Mouse (Mus musculus) left cerebral cortex, adult 18-20 months (tissue): ENCODE measurements around the gene Gm15217. TPM values are rescaled to one million over a fixed set of nuclear protein-coding genes. Genes with fewer than 3 reads are reported as not detected.

Experiments
- DNase-seq, 2 experiments: peaks; one replicate each; pipeline ENCODE4 v3.0.0; 2021 to 2022; ENCODE audit warnings: low spot score in 2 of 2, mixed read lengths in 1 of 2
- long read RNA-seq, 2 experiments: library from polyadenylated mRNA; stranded (forward); transcript quantifications; one replicate each; pipeline ENCODE4 v2.0.0; 2021
- total RNA-seq, 2 experiments: library from RNA; stranded (reverse); gene quantifications; 2 replicates each; pipeline ENCODE4 v1.2.3; 2021

The Gm15217 gene
- not detected for total RNA-seq
- long read RNA-seq, experiment 1: 0 reads
- long read RNA-seq, experiment 2: 0 reads

GRCm38 (mm10) chr14:46379285-46379684, at the start of gene Gm15217:
Gene Gm15217, plus strand, starts transcription at chr14:46379414.
- DNase-seq: no peak

DNA sequence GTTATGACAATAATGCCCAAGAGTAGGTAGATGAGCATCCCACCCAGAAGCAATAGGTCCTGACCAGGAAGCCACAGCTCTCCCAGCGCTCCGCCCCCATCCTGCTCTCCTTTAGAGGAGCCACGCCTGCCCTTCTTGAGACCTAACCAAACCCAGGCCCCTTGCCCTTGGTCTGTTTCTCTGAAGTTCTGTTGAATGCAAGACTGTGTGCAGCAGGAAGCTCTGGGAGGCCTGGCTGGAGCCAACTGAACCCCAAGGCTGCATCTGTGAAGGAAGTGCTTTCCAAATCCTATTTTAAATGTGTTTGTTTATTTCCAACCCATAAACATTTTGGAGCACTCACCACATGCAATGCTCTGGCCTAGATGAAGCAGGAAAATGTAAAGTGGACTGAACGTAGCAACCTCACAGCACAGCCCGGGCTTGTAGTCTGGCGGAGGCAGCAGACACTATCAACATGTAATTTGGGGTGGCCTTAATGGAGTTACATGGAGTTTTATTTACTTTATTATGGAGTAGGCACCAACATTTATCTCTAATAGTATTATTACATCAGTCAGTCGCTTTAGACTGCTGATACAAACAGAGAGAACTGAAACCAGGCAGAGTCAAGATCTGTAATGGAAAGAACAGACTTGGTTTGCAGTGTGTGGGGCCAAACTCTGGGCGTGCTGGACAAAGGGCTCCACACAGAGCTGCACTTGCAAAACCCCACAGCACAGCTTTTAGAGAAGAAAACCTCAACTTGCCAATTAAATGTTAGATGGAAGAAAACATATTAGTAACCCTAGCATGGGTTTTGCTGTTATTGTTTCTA, 45.6 kb upstream of the Gm15217 start:
- DNase-seq: no peak

DNA sequence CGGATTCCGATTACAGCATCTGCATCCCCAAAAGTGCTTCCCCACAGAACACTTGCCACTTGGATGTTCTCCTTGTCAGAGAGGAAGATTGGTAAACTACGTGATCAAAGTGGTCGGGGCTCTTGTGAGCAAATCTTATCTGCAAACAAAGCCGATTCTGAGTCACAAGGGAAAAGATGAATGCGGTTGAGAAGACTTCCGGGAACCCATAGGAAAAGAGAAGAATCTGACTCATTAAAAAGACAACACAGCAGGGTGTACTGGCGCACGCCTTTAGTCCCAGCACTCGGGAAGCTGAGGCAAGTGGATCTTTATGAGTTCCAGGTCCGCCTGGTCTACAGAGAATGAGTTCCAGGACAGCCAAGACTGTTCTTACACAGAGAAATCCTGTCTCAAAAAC, 40.4 kb upstream of the Gm15217 start:
- no peak for DNase-seq

DNA sequence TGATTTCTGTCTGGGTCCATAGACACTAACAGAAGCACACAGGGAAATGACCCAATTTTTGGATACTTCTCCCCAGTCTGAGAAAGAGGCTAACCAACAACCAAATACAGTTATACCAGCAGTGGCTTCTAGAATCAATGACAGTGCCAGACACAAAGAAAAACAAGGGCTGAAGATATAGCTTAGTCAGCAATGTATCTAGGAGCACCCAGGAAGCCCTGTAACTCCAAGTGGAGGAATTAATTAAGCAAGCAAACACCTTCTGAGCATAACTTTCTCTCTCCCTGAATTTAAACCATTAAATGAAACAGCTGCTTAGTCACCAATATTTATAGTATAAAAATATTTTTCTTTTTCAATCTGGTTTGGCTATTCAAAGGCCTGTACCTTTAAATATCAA, 34.5 kb upstream of the Gm15217 start:
- DNase-seq: no peak

DNA sequence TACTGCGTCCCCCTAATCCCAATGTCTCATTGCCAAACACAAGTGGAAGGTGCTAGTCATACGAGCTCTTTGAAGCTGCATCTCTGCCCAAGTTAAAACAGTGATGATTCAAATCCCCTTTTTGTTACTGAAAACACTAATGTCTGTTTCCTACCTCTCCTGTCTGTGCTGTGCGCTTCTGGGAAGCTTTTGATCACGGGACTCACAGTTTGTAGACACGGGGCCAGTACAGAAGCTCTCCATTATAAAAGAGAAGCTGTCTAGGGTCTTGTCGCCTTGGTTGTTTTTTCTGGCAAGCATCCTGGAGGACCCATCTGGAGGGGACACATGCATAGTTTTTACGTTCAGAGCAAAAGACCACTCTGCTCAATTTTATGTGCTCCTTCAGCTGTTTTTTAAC, 21.9 kb upstream of the Gm15217 start:
- no peak for DNase-seq

GRCm38 (mm10) chr14:46357696-46358095, 21.5 kb upstream of the Gm15217 start:
- DNase-seq: no peak

DNA sequence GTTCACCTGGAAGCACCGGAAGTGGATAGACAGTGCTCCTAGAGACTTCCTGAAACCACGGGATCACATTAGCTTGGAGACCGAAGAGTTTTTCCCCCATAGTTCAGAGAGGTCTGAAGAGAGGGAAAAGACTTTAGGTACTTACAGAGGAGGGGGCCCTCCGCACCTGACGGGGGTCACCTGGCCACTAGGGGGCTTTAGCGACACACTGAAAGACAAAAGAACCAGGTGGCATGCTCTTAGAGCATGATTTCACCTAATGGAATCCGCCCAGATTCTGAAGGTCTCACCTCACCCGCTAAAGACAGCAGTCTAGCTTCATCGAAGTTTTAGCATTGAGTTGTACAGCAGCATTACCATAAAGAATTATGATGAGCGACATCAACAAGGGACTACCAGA, 16.0 kb upstream of the Gm15217 start:
- no peak for DNase-seq

- DNase-seq: no peak
Observed at GRCm38 (mm10) chr14:46372452-46372851, 6.8 kb upstream of the Gm15217 start.

DNA sequence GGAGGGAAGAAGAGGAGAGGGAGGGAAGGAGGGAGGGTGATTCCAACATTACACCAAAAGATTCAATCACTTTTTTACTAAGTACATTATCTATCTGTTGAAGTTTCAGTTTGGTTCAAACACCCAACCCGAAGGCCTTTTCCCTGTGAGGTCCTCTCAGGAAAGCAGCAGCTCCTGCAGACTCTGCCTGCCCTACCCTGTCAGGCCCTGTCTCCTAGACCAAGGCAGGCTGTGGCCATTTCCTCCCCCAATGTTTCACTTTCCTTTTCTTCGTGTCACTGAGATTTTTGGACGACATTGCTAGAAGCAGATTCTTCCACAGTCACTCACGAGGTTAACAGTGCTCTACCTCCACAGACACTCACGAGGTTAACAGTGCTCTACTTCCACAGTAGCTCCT, 3.4 kb upstream of the Gm15217 start:
- DNase-seq: no peak

DNA sequence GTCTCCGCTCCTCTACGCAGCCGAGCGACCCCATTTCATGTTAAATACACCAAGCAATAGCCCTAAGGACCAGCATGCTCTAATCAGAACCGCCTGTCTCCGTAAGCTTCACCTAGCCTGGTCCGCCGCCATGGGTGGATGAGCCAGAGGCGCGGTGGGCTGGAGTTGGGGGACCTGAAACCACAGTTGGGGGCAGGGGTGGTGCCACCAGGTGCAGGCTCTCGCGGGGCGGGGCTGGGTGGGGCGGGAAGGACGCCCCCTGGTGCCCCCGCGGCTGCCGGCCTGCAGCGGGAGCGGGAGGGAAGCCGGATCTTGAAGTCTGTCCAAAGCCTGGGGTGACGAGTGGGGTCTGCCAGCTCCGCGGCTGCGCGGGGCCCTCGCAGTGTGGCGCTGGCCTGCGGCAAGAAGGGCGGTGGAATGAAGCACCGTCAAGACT, 1.1 kb downstream of the Gm15217 start:
- no peak for DNase-seq

- no peak for DNase-seq
Observed at GRCm38 (mm10) chr14:46381457-46381856, 2.2 kb downstream of the Gm15217 start.

- DNase-seq: no peak
Observed at GRCm38 (mm10) chr14:46384946-46385691, 5.9 kb downstream of the Gm15217 start.

DNA sequence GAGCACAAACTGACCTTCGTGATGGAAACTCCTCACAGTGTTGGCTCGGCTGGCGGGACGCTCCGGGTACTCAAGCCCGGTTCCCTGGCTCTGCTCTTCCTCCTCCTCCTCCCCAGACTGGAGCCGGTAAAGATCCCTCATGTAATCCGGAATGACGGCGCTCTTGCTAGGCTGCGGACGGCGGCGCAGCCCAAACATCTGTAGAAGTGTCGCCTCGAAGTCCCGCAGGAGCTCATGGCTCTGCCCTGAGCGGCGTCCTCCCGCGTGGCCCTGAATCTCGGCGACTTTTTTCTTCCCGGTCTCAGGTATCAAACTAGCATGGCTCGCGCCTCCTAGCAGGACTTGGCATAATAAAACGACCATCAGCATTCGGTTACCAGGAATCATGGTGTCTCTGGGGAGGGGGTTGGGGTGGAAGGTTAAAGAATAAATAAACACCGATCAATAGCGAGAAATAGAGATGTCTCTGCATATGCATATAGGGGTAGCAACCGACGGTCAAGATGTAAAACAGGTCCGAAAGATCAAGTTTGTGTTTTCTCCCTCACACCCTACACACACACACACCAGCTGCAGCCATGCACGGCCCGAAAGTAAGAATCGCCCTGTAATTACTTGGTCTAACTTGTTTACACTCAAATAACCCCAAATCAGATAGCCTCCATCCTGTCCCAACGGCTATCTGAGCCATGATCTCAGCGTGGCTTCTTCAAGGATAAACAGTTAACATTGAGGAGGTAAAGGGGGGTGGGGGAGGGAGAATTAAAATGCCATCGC, 6.7 kb downstream of the Gm15217 start:
- no peak for DNase-seq

- DNase-seq: no peak
Observed at GRCm38 (mm10) chr14:46386478-46387356, 7.5 kb downstream of the Gm15217 start.

DNA sequence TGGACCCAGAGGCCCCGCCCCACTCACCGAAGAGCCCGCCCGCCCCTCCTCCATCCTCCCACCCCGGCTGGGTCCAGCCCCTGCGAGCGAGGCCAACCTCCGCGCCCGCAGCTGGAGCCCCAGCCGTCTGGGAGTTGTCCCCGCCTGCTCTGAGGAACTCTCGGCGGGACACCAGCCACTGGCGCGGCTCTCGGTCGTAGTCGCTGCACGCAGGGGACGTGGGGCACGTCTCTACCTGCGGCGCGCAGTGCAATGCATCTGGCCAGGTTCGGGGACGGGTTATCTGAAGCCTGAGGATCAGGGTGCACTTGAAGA, 8.1 kb downstream of the Gm15217 start:
- DNase-seq: no peak

DNA sequence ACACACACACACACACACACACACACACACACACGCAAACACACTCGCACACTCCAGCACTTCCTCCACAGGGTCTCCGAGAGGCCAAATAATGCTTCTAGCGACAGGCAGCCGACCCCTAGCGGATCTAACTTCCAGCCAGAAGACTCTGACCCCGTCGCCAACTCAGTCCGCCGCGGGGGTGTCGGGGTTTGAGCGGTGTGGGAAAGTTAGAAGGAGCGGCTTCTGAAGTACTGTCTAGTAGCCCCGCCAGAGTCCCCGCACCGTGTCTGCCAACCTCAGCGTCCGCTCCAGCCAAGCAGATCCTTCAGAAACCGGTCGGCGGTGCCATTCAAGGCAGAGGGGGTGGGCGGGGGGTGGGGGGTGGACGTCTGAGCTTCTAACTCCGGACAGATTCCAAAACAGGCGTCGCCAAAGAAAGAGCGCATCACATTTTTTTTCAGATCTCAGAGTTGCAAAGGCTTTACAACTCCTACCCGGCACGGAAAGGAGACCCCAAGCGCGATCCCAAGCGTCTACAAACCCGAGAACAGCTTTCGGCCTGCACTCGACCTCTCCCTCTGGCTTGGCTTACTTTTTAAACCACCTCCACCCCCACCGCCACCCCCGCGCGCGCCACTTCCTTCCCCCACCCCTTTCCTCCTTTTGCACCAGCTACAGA, 8.7 kb downstream of the Gm15217 start:
- DNase-seq: no peak

GRCm38 (mm10) chr14:46388636-46389035, 9.4 kb downstream of the Gm15217 start:
- no peak for DNase-seq

DNA sequence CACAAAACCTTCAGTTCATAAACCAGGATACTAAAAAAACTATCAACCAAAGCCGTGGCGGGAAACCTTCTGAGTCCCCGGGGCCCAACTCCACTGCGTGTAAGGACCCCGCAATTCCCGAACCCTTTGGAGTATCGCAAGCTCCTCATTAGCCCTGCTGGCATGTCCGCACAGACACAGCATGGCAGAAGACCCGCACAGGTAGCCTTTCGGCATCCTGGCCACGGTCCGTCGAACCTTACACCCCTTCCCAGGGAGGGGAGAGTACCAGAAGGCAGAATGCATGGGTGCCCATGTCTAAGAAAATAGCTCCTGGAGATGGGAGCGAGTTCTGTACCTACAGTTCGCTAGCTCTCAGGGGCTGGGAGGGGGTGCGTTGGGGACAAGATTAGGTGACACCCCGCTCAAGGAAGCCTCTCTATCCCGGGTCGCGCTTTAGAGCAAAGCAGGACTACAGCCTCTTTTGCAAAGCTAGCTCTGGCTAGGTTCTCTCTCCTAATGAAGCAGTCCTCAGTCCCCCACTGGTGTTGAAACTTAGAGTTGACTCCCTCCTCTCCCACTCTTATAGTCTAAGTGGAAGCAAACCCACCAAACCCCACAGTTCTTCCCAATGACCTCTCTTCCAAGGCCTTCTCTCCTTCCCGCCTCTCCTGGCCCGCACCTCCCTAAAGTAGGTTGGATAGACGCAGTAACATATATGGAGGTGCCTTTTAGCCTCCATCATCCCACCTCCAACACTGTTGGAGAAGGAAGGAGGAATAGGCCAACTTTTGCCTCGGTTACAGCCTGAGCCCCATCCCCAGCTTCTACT, 10.4 kb downstream of the Gm15217 start:
- DNase-seq: no peak

DNA sequence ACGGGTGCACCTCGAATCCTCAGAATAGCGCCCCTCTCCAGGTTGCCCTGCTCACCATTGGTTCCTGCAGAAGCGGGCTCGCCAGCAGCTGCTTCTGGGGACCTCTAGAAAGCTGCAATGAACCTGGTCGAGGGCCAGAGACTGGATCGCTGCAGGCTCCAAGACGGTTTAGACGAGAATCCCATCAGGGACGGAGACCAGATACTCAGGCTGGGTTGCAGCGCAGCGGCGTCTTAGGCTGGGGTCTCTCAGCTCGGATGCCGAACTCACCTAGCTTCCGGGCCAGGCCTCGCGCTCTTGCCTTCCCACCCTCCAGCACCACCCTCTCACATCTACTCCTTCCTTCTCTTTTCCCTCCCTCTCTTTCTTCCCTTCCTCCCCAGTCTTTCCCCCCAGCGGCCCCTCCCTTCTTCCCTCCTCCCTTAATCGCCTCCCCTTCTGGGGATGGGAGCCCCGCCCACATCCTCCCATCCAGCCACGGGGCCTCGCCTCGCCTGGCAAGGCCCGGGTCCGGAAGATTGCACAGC, 11.1 kb downstream of the Gm15217 start, which contains the start of gene Bmp4:
Gene Bmp4 (minus strand): TSS at position 421 of the 527 bp plus-strand sequence.
- no peak for DNase-seq
